Mouse (Mus musculus) CH12.LX (cell line): Measurements from ENCODE around the gene Ccdc146. TPM values are rescaled to one million over a fixed set of nuclear protein-coding genes. Genes with fewer than 3 reads are reported as not detected.

Experiments used
- DNase-seq: peaks from one replicate; pipeline ENCODE4 v3.0.0-alpha.2; 2013; ENCODE audit errors: extremely low read depth
- H3K27ac ChIP-seq: 2 replicates; pipeline ENCODE4 v1.5.1; 2012; ENCODE audit warnings: low read depth, mild to moderate bottlenecking, control low read depth, moderate library complexity; ENCODE audit not compliant: insufficient read depth
- H3K27me3 ChIP-seq: replicated peaks from 2 replicates; pipeline ENCODE3; 2012; ENCODE audit warnings: inconsistent platforms
- H3K36me3 ChIP-seq, 2 experiments: replicated peaks in 1 of 2; 2 replicates each; pipeline versions ENCODE3 to v1.6.1; 2012; ENCODE audit warnings: inconsistent platforms in 1 of 2, low read length in 1 of 2, mild to moderate bottlenecking in 1 of 2, mixed read lengths in 1 of 2, moderate library complexity in 1 of 2; ENCODE audit not compliant: control insufficient read depth in 1 of 2, insufficient read depth in 1 of 2
- H3K4me1 ChIP-seq, 2 experiments: 2 replicates each; pipeline ENCODE4 v1.6.1; 2012; ENCODE audit warnings: inconsistent platforms in 1 of 2, moderate library complexity in 1 of 2; ENCODE audit not compliant: insufficient read depth in 2 of 2, control insufficient read depth in 1 of 2
- H3K4me2 ChIP-seq: 2 replicates; pipeline ENCODE4 v1.6.1; 2012; ENCODE audit warnings: low read depth, mild to moderate bottlenecking, control low read depth; ENCODE audit not compliant: poor library complexity, insufficient read depth, severe bottlenecking
- H3K4me3 ChIP-seq, 3 experiments: fragments of 150-350 bp in 1 of 3; sonication (generic) in 1 of 3; replicated peaks in 1 of 3; 2 replicates each; pipeline versions ENCODE3 to v1.5.1; 2011 to 2012; ENCODE audit warnings: low read depth in 2 of 3, low read length in 2 of 3, mild to moderate bottlenecking in 2 of 3, moderate library complexity in 2 of 3, control low read depth in 1 of 3, improper control_type of control experiment in 1 of 3, inconsistent platforms in 1 of 3, mixed read lengths in 1 of 3; ENCODE audit not compliant: poor library complexity in 1 of 3
- H3K79me2 ChIP-seq: replicated peaks from 2 replicates; pipeline ENCODE4 v1.6.1; 2012; ENCODE audit warnings: mild to moderate bottlenecking, moderate library complexity; ENCODE audit not compliant: control insufficient read depth, poor library complexity, insufficient read depth, severe bottlenecking; ENCODE audit errors: extremely low read depth
- H3K9ac ChIP-seq: 2 replicates; pipeline ENCODE4 v1.6.1; 2012; ENCODE audit warnings: low read depth, mild to moderate bottlenecking, control low read depth, moderate library complexity; ENCODE audit not compliant: insufficient read depth
- H3K9me3 ChIP-seq: replicated peaks from 2 replicates; pipeline ENCODE3; 2012; ENCODE audit warnings: low read length, inconsistent platforms, mixed read lengths
- BHLHE40 ChIP-seq: IDR thresholded peaks from 2 replicates; pipeline ENCODE4 v1.6.1; 2011; ENCODE audit warnings: mild to moderate bottlenecking, low read depth, low read length, improper control_type of control experiment
- CHD1 ChIP-seq: IDR thresholded peaks from 2 replicates; pipeline ENCODE4 v1.6.1; 2012; ENCODE audit warnings: low read depth, low read length, improper control_type of control experiment, inconsistent platforms
- CHD2 ChIP-seq: IDR thresholded peaks from 2 replicates; pipeline ENCODE4 v1.6.1; 2011; ENCODE audit warnings: low read length, improper control_type of control experiment
- CTCF ChIP-seq, 2 experiments: IDR thresholded peaks in 1 of 2; conservative IDR thresholded peaks in 1 of 2; 2 replicates each; pipeline ENCODE4 v1.5.1; 2011 to 2012; ENCODE audit warnings: low read depth in 2 of 2, low read length in 2 of 2, improper control_type of control experiment in 1 of 2, inconsistent platforms in 1 of 2, mild to moderate bottlenecking in 1 of 2, moderate library complexity in 1 of 2
- E2F4 ChIP-seq: IDR thresholded peaks from 2 replicates; pipeline ENCODE4 v1.6.1; 2011; ENCODE audit warnings: low read depth, low read length, improper control_type of control experiment; ENCODE audit not compliant: insufficient replicate concordance
- ELF1 ChIP-seq: IDR thresholded peaks from 2 replicates; pipeline ENCODE4 v1.6.1; 2014; ENCODE audit warnings: low read depth, mild to moderate bottlenecking, inconsistent platforms, low read length, improper control_type of control experiment
- EP300 ChIP-seq: IDR thresholded peaks from 2 replicates; pipeline ENCODE4 v1.6.1; 2011; ENCODE audit warnings: low read length, improper control_type of control experiment
- ETS1 ChIP-seq: conservative IDR thresholded peaks from 2 replicates; pipeline ENCODE4 v1.6.1; 2012; ENCODE audit warnings: low read depth, mild to moderate bottlenecking, inconsistent platforms, low read length, improper control_type of control experiment, moderate library complexity
- GABPA ChIP-seq: IDR thresholded peaks from 2 replicates; pipeline ENCODE4 v1.6.1; 2012; ENCODE audit warnings: low read depth, low read length, improper control_type of control experiment, inconsistent platforms; ENCODE audit not compliant: insufficient replicate concordance
- HCFC1 ChIP-seq: IDR thresholded peaks from 2 replicates; pipeline ENCODE4 v1.6.1; 2012; ENCODE audit warnings: low read depth, mild to moderate bottlenecking, inconsistent platforms, low read length, improper control_type of control experiment
- IRF4 ChIP-seq: IDR thresholded peaks from 2 replicates; pipeline ENCODE4 v1.6.1; 2014; ENCODE audit warnings: low read depth, mild to moderate bottlenecking, inconsistent platforms, low read length, improper control_type of control experiment
- JUN ChIP-seq: IDR thresholded peaks from 2 replicates; pipeline ENCODE4 v1.6.1; 2011; ENCODE audit warnings: low read depth, mild to moderate bottlenecking, low read length, improper control_type of control experiment, moderate library complexity; ENCODE audit not compliant: insufficient read depth
- JUND ChIP-seq: conservative IDR thresholded peaks from 2 replicates; pipeline ENCODE4 v1.6.1; 2011; ENCODE audit warnings: low read depth, low read length, improper control_type of control experiment
- KAT2A ChIP-seq: IDR thresholded peaks from 2 replicates; pipeline ENCODE4 v1.6.1; 2012; ENCODE audit warnings: low read length, improper control_type of control experiment, inconsistent platforms; ENCODE audit not compliant: insufficient replicate concordance
- MAX ChIP-seq: IDR thresholded peaks from 2 replicates; pipeline ENCODE4 v1.6.1; 2011; ENCODE audit warnings: low read length, improper control_type of control experiment
- MEF2A ChIP-seq: IDR thresholded peaks from 2 replicates; pipeline ENCODE4 v1.6.1; 2014; ENCODE audit warnings: low read depth, mild to moderate bottlenecking, inconsistent platforms, low read length, improper control_type of control experiment, borderline replicate concordance
- MXI1 ChIP-seq: IDR thresholded peaks from 2 replicates; pipeline ENCODE4 v1.6.1; 2011; ENCODE audit warnings: mild to moderate bottlenecking, low read depth, low read length, improper control_type of control experiment
- MYC ChIP-seq: IDR thresholded peaks from 2 replicates; pipeline ENCODE4 v1.6.1; 2011; ENCODE audit warnings: low read depth, mild to moderate bottlenecking, improper control_type of control experiment, low read length
- NELFE ChIP-seq: IDR thresholded peaks from 2 replicates; pipeline ENCODE4 v1.6.1; 2011; ENCODE audit warnings: low read depth, low read length, improper control_type of control experiment
- NRF1 ChIP-seq: IDR thresholded peaks from 2 replicates; pipeline ENCODE4 v1.6.1; 2014; ENCODE audit warnings: low read depth, mild to moderate bottlenecking, inconsistent platforms, low read length, improper control_type of control experiment, moderate library complexity
- PAX5 ChIP-seq: IDR thresholded peaks from 2 replicates; pipeline ENCODE4 v1.6.1; 2012; ENCODE audit warnings: low read length, inconsistent platforms, mixed read lengths
- POLR2A ChIP-seq: IDR thresholded peaks from 2 replicates; pipeline ENCODE4 v1.6.1; 2011; ENCODE audit warnings: low read depth, mild to moderate bottlenecking, improper control_type of control experiment, low read length
- POLR2AphosphoS2 ChIP-seq: IDR thresholded peaks from 2 replicates; pipeline ENCODE4 v1.6.1; 2011; ENCODE audit warnings: low read depth, low read length, improper control_type of control experiment
- RAD21 ChIP-seq: IDR thresholded peaks from 2 replicates; pipeline ENCODE4 v1.6.1; 2011; ENCODE audit warnings: low read depth, mild to moderate bottlenecking, low read length, improper control_type of control experiment, moderate library complexity
- RCOR1 ChIP-seq: conservative IDR thresholded peaks from 2 replicates; pipeline ENCODE4 v1.6.1; 2012; ENCODE audit warnings: low read depth, mild to moderate bottlenecking, inconsistent platforms, low read length, improper control_type of control experiment
- SIN3A ChIP-seq: IDR thresholded peaks from 2 replicates; pipeline ENCODE4 v1.6.1; 2012; ENCODE audit warnings: low read length, improper control_type of control experiment, inconsistent platforms
- SMC3 ChIP-seq: IDR thresholded peaks from 2 replicates; pipeline ENCODE4 v1.6.1; 2011; ENCODE audit warnings: low read depth, low read length, improper control_type of control experiment
- TBP ChIP-seq: conservative IDR thresholded peaks from 2 replicates; pipeline ENCODE4 v1.6.1; 2011; ENCODE audit warnings: low read depth, low read length, improper control_type of control experiment
- UBTF ChIP-seq: IDR thresholded peaks from 2 replicates; pipeline ENCODE4 v1.6.1; 2012; ENCODE audit warnings: low read depth, mild to moderate bottlenecking, inconsistent platforms, low read length, improper control_type of control experiment, moderate library complexity
- USF1 ChIP-seq: IDR thresholded peaks from 2 replicates; pipeline ENCODE4 v1.6.1; 2014; ENCODE audit warnings: low read depth, mild to moderate bottlenecking, inconsistent platforms, low read length, improper control_type of control experiment
- USF2 ChIP-seq: conservative IDR thresholded peaks from 2 replicates; pipeline ENCODE4 v1.6.1; 2011; ENCODE audit warnings: low read depth, low read length, improper control_type of control experiment
- ZC3H11A ChIP-seq: IDR thresholded peaks from 2 replicates; pipeline ENCODE4 v1.6.1; 2012; ENCODE audit warnings: low read depth, mild to moderate bottlenecking, inconsistent platforms, low read length, improper control_type of control experiment
- ZMIZ1 ChIP-seq: IDR thresholded peaks from 2 replicates; pipeline ENCODE4 v1.6.1; 2012; ENCODE audit warnings: low read depth, mild to moderate bottlenecking, inconsistent platforms, low read length, improper control_type of control experiment
- ZNF384 ChIP-seq: IDR thresholded peaks from 2 replicates; pipeline ENCODE4 v1.6.1; 2012; ENCODE audit warnings: low read depth, low read length, improper control_type of control experiment, inconsistent platforms
- dilution Hi-C: fragments of 300-500 bp; cut with MboI; formaldehyde crosslinking; loops from 2 replicates; pipeline ENCODE4 v1.14.3; 2020; ENCODE audit warnings: low sequenced_read_pairs; ENCODE audit not compliant: extremely low pct_unique_long_range_greater_than_20kb, extremely low pct_ligation_motif_present
- in situ Hi-C: fragments of 300-500 bp; cut with MboI; formaldehyde crosslinking; loops from 3 replicates; pipeline ENCODE4 v1.14.3; 2019; ENCODE audit warnings: low sequenced_read_pairs, low pct_ligation_motif_present, low pct_unique_long_range_greater_than_20kb, mixed read lengths
- polyA plus RNA-seq: library from polyadenylated mRNA; unstranded; fragments of >175 nt; gene quantifications from 2 replicates; pipeline ENCODE4 v1.2.1, GENCODE M21; 2012; ENCODE audit warnings: low read depth; ENCODE audit not compliant: insufficient read length
- total RNA-seq, 2 experiments: library from RNA; depleted of rRNA; stranded (reverse); fragments of 300-350 nt in 1 of 2; fragments of >200 nt in 1 of 2; gene quantifications; 2 replicates each; pipeline ENCODE4 v1.2.3; 2012 to 2014

Gene Ccdc146
- total and polyA plus RNA-seq, 3 experiments, result 0.17 to 0.21 TPM; not detected in 1

GRCm38 (mm10) chr5:21326494-21326893 is 98.0 kb downstream of the Ccdc146 start:
- TF ChIP-seq GABPA (no peak), MAX (no peak), CHD1 (no peak), POLR2AphosphoS2 (no peak), BHLHE40 (no peak), CTCF (conservative IDR thresholded peaks at IDR 0.05 in 1 of 2, IDR thresholded peaks at IDR 0.05 in 1 of 2; ENCODE audit: low read depth in 2 of 2, low read length in 2 of 2) (peak; percentile 74 to 99; a peak in 3 of 4 replicates), ETS1 (no peak), POLR2A (no peak), CHD2 (no peak), JUN (no peak), E2F4 (no peak), RCOR1 (no peak), ELF1 (no peak), ZMIZ1 (no peak), USF1 (no peak), SMC3 (peak; percentile 100), JUND (0 out of 2 replicates have a peak, but pooled peaks have one; percentile 22), IRF4 (no peak; the same call in 1 of the 2 replicates), MXI1 (no peak), UBTF (no peak), NELFE (no peak), MEF2A (peak; percentile 72; the same call in 1 of the 2 replicates), KAT2A (no peak), ZNF384 (no peak), MYC (no peak), HCFC1 (no peak), ZC3H11A (peak; percentile 99), SIN3A (no peak), PAX5 (no peak), USF2 (no peak), EP300 (no peak), TBP (no peak), RAD21 (peak; percentile 100), NRF1 (no peak)
- H3K4me3 ChIP-seq, result no peak overlapping the region
- in situ Hi-C loops (no loop called here), dilution Hi-C loops (no loop called here)
- no peaks in the 10 kb centered on the region for H3K36me3 ChIP-seq
- no peaks in the 10 kb centered on the region for H3K27me3 ChIP-seq
- H3K9me3 ChIP-seq, result no peaks in the 10 kb centered on the region
- H3K27ac ChIP-seq, result no peak overlapping the region
- H3K4me1 ChIP-seq, result peaks cover 6 to 12% of the 10 kb centered on the region in 2 experiments; a peak in 3 of 4 replicates
- no peak overlapping the region for H3K9ac ChIP-seq
- no peak overlapping the region for H3K4me2 ChIP-seq
- DNase-seq, result peak; percentile 84
- no peaks in the 10 kb centered on the region for H3K79me2 ChIP-seq
